Mouse (Mus musculus) liver, embryonic 14.5 days (tissue): ENCODE data around the gene Spryd3. TPM values are rescaled to one million over a fixed set of nuclear protein-coding genes. Genes with fewer than 3 reads are reported as not detected.

Source experiments
- ATAC-seq: fragments of 200-750 bp; cut with Nextera tagmentation; 2 replicates; pipeline ENCODE4 v1.8.0; 2017; ENCODE audit warnings: moderate number of reproducible peaks, mild to moderate bottlenecking, moderate library complexity; ENCODE audit not compliant: insufficient read depth
- DNase-seq, 3 experiments: peaks; one replicate each; pipeline ENCODE4 v3.0.0-alpha.2; 2012 to 2013; ENCODE audit warnings: low read depth in 3 of 3, low spot score in 3 of 3
- H3K27ac ChIP-seq: fragments of 300-500 bp; sonication (generic); 2 replicates; pipeline ENCODE4 v1.5.1; 2014; ENCODE audit warnings: moderate library complexity, mild to moderate bottlenecking, control low read depth, inconsistent platforms
- H3K27me3 ChIP-seq: fragments of 300-500 bp; sonication (generic); 2 replicates; pipeline ENCODE4 v1.6.1; 2014; ENCODE audit warnings: mild to moderate bottlenecking, low read length, moderate library complexity; ENCODE audit not compliant: control insufficient read depth, insufficient read depth
- H3K36me3 ChIP-seq: fragments of 300-500 bp; sonication (generic); replicated peaks from 2 replicates; pipeline ENCODE4 v1.6.1; 2014; ENCODE audit warnings: low read depth; ENCODE audit not compliant: control insufficient read depth, insufficient read depth
- H3K4me1 ChIP-seq, 2 experiments: fragments of 200-500 bp in 1 of 2; fragments of 300-500 bp in 1 of 2; sonication (generic) in 1 of 2; replicated peaks; 2 replicates each; pipeline ENCODE4 v1.6.1; 2012 to 2014; ENCODE audit warnings: antibody characterized with exemption in 1 of 2, inconsistent platforms in 1 of 2, low read length in 1 of 2; ENCODE audit not compliant: control insufficient read depth in 2 of 2, insufficient read depth in 2 of 2
- H3K4me2 ChIP-seq: fragments of 300-500 bp; sonication (generic); 2 replicates; pipeline ENCODE4 v1.6.1; 2014; ENCODE audit warnings: low read depth, mild to moderate bottlenecking, control low read depth, moderate library complexity
- H3K4me3 ChIP-seq, 2 experiments: fragments of 200-500 bp in 1 of 2; fragments of 300-500 bp in 1 of 2; sonication (generic) in 1 of 2; 2 replicates each; pipeline ENCODE4 v1.5.1; 2012 to 2014; ENCODE audit warnings: low read depth in 2 of 2, low read length in 2 of 2, mild to moderate bottlenecking in 2 of 2, control low read depth in 1 of 2, inconsistent platforms in 1 of 2, moderate library complexity in 1 of 2; ENCODE audit not compliant: insufficient read depth in 1 of 2
- H3K9ac ChIP-seq: fragments of 300-500 bp; sonication (generic); replicated peaks from 2 replicates; pipeline ENCODE4 v1.6.1; 2014; ENCODE audit warnings: mild to moderate bottlenecking, control low read depth, moderate library complexity
- H3K9me3 ChIP-seq: fragments of 300-500 bp; sonication (generic); 2 replicates; pipeline ENCODE4 v1.6.1; 2016; ENCODE audit warnings: low read length, mixed read lengths; ENCODE audit not compliant: control insufficient read depth
- CTCF ChIP-seq: IDR thresholded peaks from 2 replicates; pipeline ENCODE4 v1.5.1; 2016; ENCODE audit warnings: antibody characterized with exemption, low read depth, control low read depth
- EP300 ChIP-seq: IDR thresholded peaks from 2 replicates; pipeline ENCODE4 v1.6.1; 2016; ENCODE audit warnings: antibody characterized with exemption, low read depth
- WGBS: fragments of 180-500 bp; shearing (Covaris S2); extraction: QIAGEN DNeasy Blood & Tissue Kit; methylation state at CpG from one replicate; pipeline ENCODE4 v1.1.7; 2014; ENCODE audit not compliant: insufficient replicate concordance; 5-methylcytosine and 5-hydroxymethylcytosine counted together
- polyA plus RNA-seq, 2 experiments: library from polyadenylated mRNA; depleted of rRNA in 1 of 2; stranded (reverse) in 1 of 2; unstranded in 1 of 2; fragments of >200 nt; fragmentation: Nextera tagmentation in 1 of 2; extraction: Ambion mirVana in 1 of 2; gene quantifications; 2 replicates each; pipeline versions ENCODE4 v1.2.1 to v1.2.3; 2012 to 2014

The Spryd3 gene
- polyA plus RNA-seq, 2 experiments = 8.8 to 12.5 TPM

GRCm38 (mm10) chr15:102133314-102133713, 2.7 kb downstream of the Spryd3 start:
- DNase-seq (no peak), ATAC-seq (no peak)
- Histone ChIP-seq H3K27me3 (no peaks in the 10 kb centered on the region), H3K36me3 (peaks cover 24% of the 10 kb centered on the region), H3K9ac (no peak overlapping the region), H3K27ac (no peak overlapping the region), H3K4me1 (peaks cover 8 to 14% of the 10 kb centered on the region in 2 experiments), H3K4me3 (no peak overlapping the region), H3K4me2 (no peak overlapping the region), H3K9me3 (no peaks in the 10 kb centered on the region)
- 88% methylated on average over 9 of the region's 9 CpGs for WGBS
- no peak for TF ChIP-seq EP300
- no peak for TF ChIP-seq CTCF

GRCm38 (mm10) chr15:102126303-102126702, 9.7 kb downstream of the Spryd3 start:
- Histone ChIP-seq H3K9ac (no peak overlapping the region), H3K36me3 (peaks cover 19% of the 10 kb centered on the region), H3K9me3 (no peaks in the 10 kb centered on the region), H3K4me1 (no peaks in the 10 kb centered on the region), H3K27me3 (no peaks in the 10 kb centered on the region), H3K27ac (no peak overlapping the region), H3K4me3 (no peak overlapping the region), H3K4me2 (no peak overlapping the region)
- 65% methylated on average over 2 of the region's 2 CpGs for WGBS
- ATAC-seq (no peak), DNase-seq (no peak)
- TF ChIP-seq CTCF = no peak

- Histone ChIP-seq H3K36me3 (peaks cover 3% of the 10 kb centered on the region), H3K27me3 (no peaks in the 10 kb centered on the region)
- WGBS = 64% methylated on average over 5 of the region's 5 CpGs
Observed at GRCm38 (mm10) chr15:102120530-102120929, 15.5 kb downstream of the Spryd3 start.

GRCm38 (mm10) chr15:102119831-102120170, 16.2 kb downstream of the Spryd3 start:
- no peak overlapping the region for H3K4me2 ChIP-seq
- 72% methylated on average over 2 of the region's 2 CpGs for WGBS
- H3K9ac ChIP-seq = no peak overlapping the region
- peaks cover 3% of the 10 kb centered on the region for H3K36me3 ChIP-seq
- H3K27me3 ChIP-seq = no peaks in the 10 kb centered on the region
- no peaks in the 10 kb centered on the region for H3K4me1 ChIP-seq
- TF ChIP-seq EP300 (no peak), CTCF (no peak)
- no peak overlapping the region for H3K27ac ChIP-seq
- no peaks in the 10 kb centered on the region for H3K9me3 ChIP-seq
- ATAC-seq (no peak), DNase-seq (no peak)
- H3K4me3 ChIP-seq = no peak overlapping the region

More at GRCm38 (mm10) chr15:102120530-102120929, 15.5 kb downstream of the Spryd3 start:
- no peak for ATAC-seq
- Histone ChIP-seq H3K4me3 (no peak overlapping the region), H3K9me3 (no peaks in the 10 kb centered on the region), H3K27ac (no peak overlapping the region), H3K4me2 (no peak overlapping the region), H3K9ac (no peak overlapping the region), H3K4me1 (no peaks in the 10 kb centered on the region)
- TF ChIP-seq EP300 (no peak), CTCF (no peak)
- DNase-seq = no peak

- H3K27ac ChIP-seq = no peak overlapping the region
- H3K4me1 ChIP-seq = no peaks in the 10 kb centered on the region
- H3K36me3 ChIP-seq = peaks cover 3% of the 10 kb centered on the region
- 76% methylated on average over 8 of the region's 8 CpGs for WGBS
- TF ChIP-seq CTCF (no peak), EP300 (no peak)
- ATAC-seq (no peak), DNase-seq (no peak)
- H3K9me3 ChIP-seq = no peaks in the 10 kb centered on the region
- no peaks in the 10 kb centered on the region for H3K27me3 ChIP-seq
- no peak overlapping the region for H3K4me2 ChIP-seq
- H3K9ac ChIP-seq = no peak overlapping the region
- no peak overlapping the region for H3K4me3 ChIP-seq
Observed at GRCm38 (mm10) chr15:102119121-102119830, 16.8 kb downstream of the Spryd3 start.
